Mouse (Mus musculus) midbrain, postnatal 0 days (tissue): ENCODE measurements at regions not wholly inside any gene's neighbourhood (a gene's known extent, or its start where the extent isn't known, plus 50 kb on each side); places are given as distances from the start of the nearest gene placed in this dataset.

ENCODE experiments used
- ATAC-seq: fragments of 200-750 bp; cut with Nextera tagmentation; 2 replicates; pipeline ENCODE4 v1.8.0; 2017; ENCODE audit warnings: moderate number of reproducible peaks, mild to moderate bottlenecking, moderate TSS enrichment, moderate library complexity; ENCODE audit not compliant: low FRiP score
- DNase-seq: peaks from one replicate; pipeline ENCODE4 v3.0.0-alpha.2; 2015; ENCODE audit warnings: low spot score
- H3K27ac ChIP-seq: fragments of 300-500 bp; sonication (generic); 2 replicates; pipeline ENCODE4 v1.5.1; 2014; ENCODE audit warnings: low read depth, mild to moderate bottlenecking, low read length, mixed read lengths
- H3K27me3 ChIP-seq: fragments of 300-500 bp; sonication (generic); 2 replicates; pipeline ENCODE4 v1.6.1; 2014; ENCODE audit warnings: low read length, control low read depth, mixed read lengths; ENCODE audit not compliant: insufficient read depth
- H3K36me3 ChIP-seq: fragments of 300-500 bp; sonication (generic); 2 replicates; pipeline ENCODE4 v1.6.1; 2014; ENCODE audit warnings: low read length, control low read depth, mixed read lengths; ENCODE audit not compliant: insufficient read depth
- H3K4me1 ChIP-seq: fragments of 300-500 bp; sonication (generic); 2 replicates; pipeline ENCODE4 v1.6.1; 2014; ENCODE audit warnings: mild to moderate bottlenecking, control low read depth, antibody characterized with exemption, low read length, mixed read lengths; ENCODE audit not compliant: insufficient read depth
- H3K4me2 ChIP-seq: fragments of 300-500 bp; sonication (generic); 2 replicates; pipeline ENCODE4 v1.6.1; 2014; ENCODE audit warnings: low read depth, mild to moderate bottlenecking, low read length, mixed read lengths; ENCODE audit not compliant: poor library complexity, severe bottlenecking
- H3K4me3 ChIP-seq: fragments of 300-500 bp; sonication (generic); 2 replicates; pipeline ENCODE4 v1.5.1; 2014; ENCODE audit warnings: low read depth, mild to moderate bottlenecking, low read length, moderate library complexity
- H3K9ac ChIP-seq: fragments of 300-500 bp; sonication (generic); replicated peaks from 2 replicates; pipeline ENCODE4 v1.6.1; 2014; ENCODE audit warnings: mild to moderate bottlenecking, low read length, moderate library complexity, mixed read lengths; ENCODE audit not compliant: poor library complexity, severe bottlenecking
- H3K9me3 ChIP-seq: fragments of 300-500 bp; sonication (generic); 2 replicates; pipeline ENCODE4 v1.6.1; 2016; ENCODE audit warnings: low read length, control low read depth
- CTCF ChIP-seq: IDR thresholded peaks from 2 replicates; pipeline ENCODE4 v1.5.1; 2016; ENCODE audit warnings: antibody characterized with exemption, mild to moderate bottlenecking
- WGBS: fragments of 180-500 bp; shearing (Covaris S2); extraction: QIAGEN DNeasy Blood & Tissue Kit; methylation state at CpG from one replicate; pipeline ENCODE4 v1.1.7; 2014; 5-methylcytosine and 5-hydroxymethylcytosine counted together

DNA sequence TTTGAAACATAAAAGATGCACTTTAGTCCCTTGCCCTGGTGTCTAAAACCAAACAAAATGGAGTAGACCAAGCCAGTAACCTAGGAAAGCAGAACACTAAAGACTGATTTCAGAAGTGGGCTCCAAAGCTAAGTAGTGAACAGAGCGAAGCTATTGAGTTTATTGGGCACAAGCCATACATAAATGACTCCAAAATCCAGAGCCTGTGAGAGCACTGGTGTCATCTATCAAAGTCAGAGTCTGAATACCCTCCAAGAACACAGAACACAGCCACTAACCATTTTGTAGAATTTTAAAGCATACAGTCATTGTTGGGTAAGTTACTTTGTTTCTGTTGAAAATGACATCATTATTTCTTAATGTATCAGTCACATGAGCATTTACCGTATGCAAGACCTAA, 175.0 kb upstream of the Lrig3 start:
- H3K4me2 ChIP-seq = no peak overlapping the region
- 78% methylated on average over 2 of the region's 2 CpGs for WGBS
- no peak for ATAC-seq
- H3K27me3 ChIP-seq = no peaks in the 10 kb centered on the region
- H3K9me3 ChIP-seq = no peaks in the 10 kb centered on the region
- peaks cover 8% of the 10 kb centered on the region; the same call in 1 of the 2 replicates for H3K4me1 ChIP-seq
- no peak overlapping the region for H3K4me3 ChIP-seq
- DNase-seq = peak; percentile 34
- TF ChIP-seq CTCF = no peak
- no peaks in the 10 kb centered on the region for H3K36me3 ChIP-seq
- no peak overlapping the region for H3K9ac ChIP-seq
- H3K27ac ChIP-seq = no peak overlapping the region

DNA sequence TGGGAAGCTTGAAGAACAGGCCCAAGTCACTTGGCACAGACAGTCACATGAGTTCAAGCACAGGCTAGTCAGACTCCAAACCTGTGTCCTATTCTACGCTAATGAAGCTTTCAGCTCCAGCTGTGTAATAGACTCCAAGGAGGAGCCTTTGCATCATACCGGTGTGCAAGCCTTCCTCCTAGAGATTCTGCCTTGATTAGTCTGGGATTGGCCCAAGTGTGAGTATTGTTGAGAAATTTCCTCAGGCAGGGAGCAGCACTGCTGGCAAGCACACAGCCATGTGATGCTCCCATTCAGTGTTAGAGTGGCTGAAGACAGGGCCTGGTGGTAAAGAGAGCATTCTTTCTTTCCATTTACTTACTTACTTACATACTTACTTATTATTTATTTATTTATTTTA, 171.5 kb upstream of the Lrig3 start:
- Histone ChIP-seq H3K4me1 (no peaks in the 10 kb centered on the region), H3K4me2 (no peak overlapping the region), H3K27ac (no peak overlapping the region), H3K9ac (no peak overlapping the region), H3K9me3 (no peaks in the 10 kb centered on the region), H3K4me3 (no peak overlapping the region), H3K27me3 (no peaks in the 10 kb centered on the region), H3K36me3 (no peaks in the 10 kb centered on the region)
- TF ChIP-seq CTCF = no peak
- DNase-seq (no peak), ATAC-seq (no peak)
- 93% methylated on average over 2 of the region's 2 CpGs for WGBS

DNA sequence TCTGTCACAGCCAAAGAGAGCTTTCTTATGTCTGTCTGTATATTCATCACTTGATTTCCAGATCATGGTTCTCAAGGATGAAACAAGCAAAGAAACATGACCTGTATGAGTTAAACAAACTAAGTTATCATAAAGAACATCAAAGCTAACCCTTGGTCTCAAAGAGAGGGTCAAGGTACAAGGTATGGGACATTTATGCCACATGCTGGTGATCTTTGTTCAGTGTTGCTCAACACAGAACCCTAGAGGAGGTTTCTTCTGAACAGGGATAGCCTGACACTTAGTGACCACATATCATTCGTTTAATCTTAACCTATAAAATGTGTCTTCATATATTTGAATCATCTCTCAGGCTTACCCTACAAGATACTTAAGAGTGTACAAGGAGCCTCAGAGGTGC, 170.6 kb upstream of the Lrig3 start:
- H3K9ac ChIP-seq = no peak overlapping the region
- H3K4me3 ChIP-seq = no peak overlapping the region
- no peak overlapping the region for H3K4me2 ChIP-seq
- DNase-seq (no peak), ATAC-seq (no peak)
- H3K27me3 ChIP-seq = no peaks in the 10 kb centered on the region
- no peaks in the 10 kb centered on the region for H3K36me3 ChIP-seq
- no peak overlapping the region for H3K27ac ChIP-seq
- no peaks in the 10 kb centered on the region for H3K9me3 ChIP-seq
- 91% methylated on average over 1 of the region's 1 CpGs for WGBS
- no peak for TF ChIP-seq CTCF
- H3K4me1 ChIP-seq = no peaks in the 10 kb centered on the region

- peak; percentile 21 for TF ChIP-seq CTCF
- no peak overlapping the region for H3K27ac ChIP-seq
- ATAC-seq = no peak
- WGBS = 19% methylated on average over 13 of the region's 13 CpGs
- no peaks in the 10 kb centered on the region for H3K36me3 ChIP-seq
- DNase-seq = peak; percentile 55
- no peak overlapping the region for H3K9ac ChIP-seq
- no peaks in the 10 kb centered on the region for H3K27me3 ChIP-seq
- no peaks in the 10 kb centered on the region for H3K4me1 ChIP-seq
- no peak overlapping the region for H3K4me3 ChIP-seq
- H3K4me2 ChIP-seq = peak overlapping the region; percentile 26; the same call in 1 of the 2 replicates
- no peaks in the 10 kb centered on the region for H3K9me3 ChIP-seq
Measured at GRCm38 (mm10) chr10:125798678-125799077, 167.3 kb upstream of the Lrig3 start.

DNA sequence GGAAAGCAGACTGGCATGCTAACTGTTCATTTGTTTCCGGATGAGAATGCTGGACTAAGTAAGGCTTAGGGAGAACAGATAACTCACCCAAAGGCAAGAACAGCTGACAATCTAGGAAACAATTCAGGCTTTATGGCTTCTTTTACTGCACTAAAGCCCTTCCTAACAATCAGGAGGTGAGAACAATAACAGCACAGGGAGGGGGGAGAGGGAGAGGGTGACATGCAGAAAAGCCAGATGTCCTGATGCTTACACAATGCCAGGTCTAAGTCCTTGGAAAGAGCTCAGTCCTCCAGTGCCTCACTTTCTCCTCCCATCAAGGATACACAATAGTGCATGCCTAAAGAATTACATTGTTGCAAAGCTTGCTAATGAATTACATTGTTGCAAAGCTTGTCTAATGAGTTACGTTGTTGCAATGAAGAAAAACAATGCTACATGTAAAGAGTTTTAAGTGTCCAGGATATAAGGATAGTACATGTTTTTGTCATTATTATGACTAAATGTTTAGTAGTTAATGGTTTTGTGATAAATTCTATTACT, 165.3 kb upstream of the Lrig3 start:
- no peak overlapping the region for H3K4me3 ChIP-seq
- H3K4me1 ChIP-seq = no peaks in the 10 kb centered on the region
- no peak overlapping the region for H3K4me2 ChIP-seq
- WGBS = 57% methylated on average over 2 of the region's 2 CpGs
- DNase-seq = no peak
- no peaks in the 10 kb centered on the region for H3K9me3 ChIP-seq
- TF ChIP-seq CTCF = no peak
- H3K9ac ChIP-seq = no peak overlapping the region
- no peak overlapping the region for H3K27ac ChIP-seq
- ATAC-seq = no peak
- no peaks in the 10 kb centered on the region for H3K27me3 ChIP-seq
- no peaks in the 10 kb centered on the region for H3K36me3 ChIP-seq

DNA sequence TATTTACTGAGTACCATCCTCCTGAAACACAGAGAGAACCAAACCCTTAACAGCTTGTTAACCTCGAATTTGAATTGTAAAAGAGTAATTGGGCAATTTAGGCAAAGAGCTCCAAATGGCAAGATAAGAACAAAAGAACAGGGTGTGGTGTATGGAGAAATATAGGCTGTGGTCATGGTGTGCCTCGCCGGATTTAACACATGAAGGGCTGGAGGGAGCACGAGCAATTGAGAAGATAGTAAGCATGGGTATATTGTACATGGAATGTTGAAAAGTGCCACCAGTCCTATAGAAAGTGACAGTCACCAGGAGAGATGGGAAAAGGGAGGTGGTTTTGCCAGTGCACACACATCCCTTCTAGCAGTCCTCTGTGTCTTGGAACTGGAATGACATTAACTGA, 164.5 kb upstream of the Lrig3 start:
- no peaks in the 10 kb centered on the region for H3K4me1 ChIP-seq
- no peak for DNase-seq
- no peak overlapping the region for H3K4me3 ChIP-seq
- 67% methylated on average over 4 of the region's 4 CpGs for WGBS
- no peak overlapping the region for H3K27ac ChIP-seq
- no peak for ATAC-seq
- H3K27me3 ChIP-seq = no peaks in the 10 kb centered on the region
- no peak overlapping the region for H3K9ac ChIP-seq
- no peaks in the 10 kb centered on the region for H3K9me3 ChIP-seq
- H3K36me3 ChIP-seq = no peaks in the 10 kb centered on the region
- no peak overlapping the region for H3K4me2 ChIP-seq
- TF ChIP-seq CTCF = no peak
